Comparison of ENCODE assay signal across 21 mouse cellular contexts in genomic region chr1:186924027-186924426, GRCm38 (mm10). TPM values are rescaled to one million over a fixed set of nuclear protein-coding genes. Genes with fewer than 3 reads are reported as not detected.
DNase-seq lines count a peak whose midpoint lies in the region; ATAC-seq and TF ChIP-seq lines count a peak whose summit lies in the region.
"Had no signal": no experiment of that assay in that cellular context is flagged by ENCODE, and none has a peak within 500 bp of the region (broad histone marks: within the 10 kb centered on the region; RNA-seq: fewer than 3 reads in every experiment).

No protein-coding gene starts in this region.

- no peaks in the 10 kb centered on the region for H3K27me3 ChIP-seq in forebrain, embryonic 14.5 days (replicated peaks; ENCODE audit: control insufficient read depth, insufficient read depth, low read length)
- peaks cover 44% of the 10 kb centered on the region for H3K27me3 ChIP-seq in forebrain, embryonic 10.5 days (ENCODE audit: poor library complexity, severe bottlenecking)
- H3K27me3 ChIP-seq in hindbrain, embryonic 16.5 days (replicated peaks; ENCODE audit: control insufficient read depth, insufficient read depth, low read length): no peaks in the 10 kb centered on the region; the same call in none of the 2 replicates
- H3K27me3 ChIP-seq in hindbrain, embryonic 10.5 days (ENCODE audit: insufficient read depth, poor library complexity, severe bottlenecking): peaks cover 67% of the 10 kb centered on the region
- H3K27me3 ChIP-seq in midbrain, postnatal 0 days (ENCODE audit: insufficient read depth, low read length): 0 out of 2 replicates have a peak, but pooled peaks cover 7% of the 10 kb centered on the region
- peaks cover 10% of the 10 kb centered on the region for H3K27me3 ChIP-seq in midbrain, embryonic 16.5 days (ENCODE audit: control insufficient read depth, insufficient read depth, low read depth, low read length)
- H3K27me3 ChIP-seq: limb, embryonic 13.5 days had no signal

- no peak for TF ChIP-seq CTCF in midbrain, postnatal 0 days (IDR thresholded peaks at IDR 0.05)

- H3K27ac ChIP-seq in forebrain, embryonic 14.5 days (ENCODE audit: low read depth, low read length): no peak overlapping the region
- H3K27ac ChIP-seq in forebrain, embryonic 10.5 days: no peak overlapping the region
- no peak overlapping the region for H3K27ac ChIP-seq in hindbrain, embryonic 16.5 days (ENCODE audit: low read depth, low read length)
- H3K27ac ChIP-seq in hindbrain, embryonic 10.5 days: no peak overlapping the region
- no peak overlapping the region for H3K27ac ChIP-seq in midbrain, postnatal 0 days (ENCODE audit: low read depth, low read length)
- H3K27ac ChIP-seq in midbrain, embryonic 16.5 days (ENCODE audit: low read length): no peak overlapping the region
- H3K27ac ChIP-seq: kidney, embryonic 15.5 days; limb, embryonic 13.5 days; liver, embryonic 14.5 days; neural tube, embryonic 12.5 days had no signal

- ATAC-seq in forebrain, embryonic 14.5 days: peak; percentile 26; the same call in 1 of the 2 replicates
- no peak for ATAC-seq in hindbrain, embryonic 16.5 days
- ATAC-seq in midbrain, postnatal 0 days (ENCODE audit: low FRiP score): no peak
- no peak for ATAC-seq in midbrain, embryonic 16.5 days
- no peak for ATAC-seq in erythroid progenitor cell, adult 5-6 weeks (replicated peaks; ENCODE audit: low FRiP score, poor library complexity, severe bottlenecking)
- ATAC-seq: intestine, embryonic 16.5 days had no signal

- H3K4me3 ChIP-seq in forebrain, embryonic 14.5 days (ENCODE audit: low read depth, low read length): no peak overlapping the region
- no peak overlapping the region for H3K4me3 ChIP-seq in forebrain, embryonic 10.5 days
- H3K4me3 ChIP-seq in hindbrain, embryonic 16.5 days (ENCODE audit: low read length): no peak overlapping the region
- no peak overlapping the region for H3K4me3 ChIP-seq in hindbrain, embryonic 10.5 days
- H3K4me3 ChIP-seq in midbrain, postnatal 0 days (ENCODE audit: low read depth, low read length): no peak overlapping the region
- H3K4me3 ChIP-seq in midbrain, embryonic 16.5 days (ENCODE audit: low read depth, low read length): no peak overlapping the region
- H3K4me3 ChIP-seq: kidney, embryonic 15.5 days; limb, embryonic 13.5 days; neural tube, embryonic 12.5 days had no signal

- H3K9me3 ChIP-seq in forebrain, embryonic 14.5 days (replicated peaks; ENCODE audit: control insufficient read depth, low read length): no peaks in the 10 kb centered on the region
- no peaks in the 10 kb centered on the region for H3K9me3 ChIP-seq in forebrain, embryonic 10.5 days
- H3K9me3 ChIP-seq in hindbrain, embryonic 16.5 days (ENCODE audit: control insufficient read depth, low read length): no peaks in the 10 kb centered on the region
- H3K9me3 ChIP-seq in hindbrain, embryonic 10.5 days: no peaks in the 10 kb centered on the region
- no peaks in the 10 kb centered on the region for H3K9me3 ChIP-seq in midbrain, postnatal 0 days (ENCODE audit: low read length)
- no peaks in the 10 kb centered on the region for H3K9me3 ChIP-seq in midbrain, embryonic 16.5 days (replicated peaks; ENCODE audit: control insufficient read depth, low read length, poor library complexity, severe bottlenecking)
- H3K9me3 ChIP-seq: kidney, embryonic 15.5 days; limb, embryonic 13.5 days; neural tube, embryonic 12.5 days had no signal

- no peak overlapping the region for H3K9ac ChIP-seq in forebrain, embryonic 14.5 days (ENCODE audit: low read length)
- 0 out of 2 replicates have a peak overlapping the region, but pooled peaks have one; percentile 31 for H3K9ac ChIP-seq in hindbrain, embryonic 16.5 days (ENCODE audit: low read depth, low read length)
- H3K9ac ChIP-seq in midbrain, postnatal 0 days (replicated peaks; ENCODE audit: low read length, poor library complexity, severe bottlenecking): no peak overlapping the region
- no peak overlapping the region for H3K9ac ChIP-seq in midbrain, embryonic 16.5 days (ENCODE audit: low read depth, low read length)
- H3K9ac ChIP-seq: kidney, embryonic 15.5 days; limb, embryonic 13.5 days; liver, embryonic 14.5 days; neural tube, embryonic 12.5 days had no signal

- H3K4me2 ChIP-seq in forebrain, embryonic 14.5 days (ENCODE audit: low read length): 0 out of 2 replicates have a peak overlapping the region, but pooled peaks have one; percentile 12
- H3K4me2 ChIP-seq in hindbrain, embryonic 16.5 days (ENCODE audit: low read length): peak overlapping the region; percentile 29
- H3K4me2 ChIP-seq in midbrain, postnatal 0 days (ENCODE audit: low read depth, low read length, poor library complexity, severe bottlenecking): no peak overlapping the region
- H3K4me2 ChIP-seq in midbrain, embryonic 16.5 days (ENCODE audit: low read length): no peak overlapping the region
- H3K4me2 ChIP-seq: kidney, embryonic 15.5 days; limb, embryonic 13.5 days; neural tube, embryonic 12.5 days had no signal

- peak; percentile 83 for DNase-seq in forebrain, embryonic 14.5 days (ENCODE audit: low spot score)
- no peak for DNase-seq in forebrain, embryonic 10.5 days (ENCODE audit: extremely low spot score, low spot score)
- no peak for DNase-seq in hindbrain, embryonic 10.5 days (ENCODE audit: low spot score)
- DNase-seq in midbrain, postnatal 0 days (ENCODE audit: low spot score): peak; percentile 30
- DNase-seq in right cerebral cortex, postnatal 4 days: peak; percentile 47
- DNase-seq: gastrocnemius, postnatal 14 days; layer of hippocampus, postnatal 36 days; thymus, adult 2 months had no signal

- H3K4me1 ChIP-seq in forebrain, embryonic 14.5 days (ENCODE audit: control insufficient read depth, insufficient read depth, low read length): peaks cover 27% of the 10 kb centered on the region
- peaks cover 54% of the 10 kb centered on the region for H3K4me1 ChIP-seq in forebrain, embryonic 10.5 days
- H3K4me1 ChIP-seq in hindbrain, embryonic 16.5 days (ENCODE audit: control insufficient read depth, insufficient read depth, low read depth, low read length): peaks cover 3% of the 10 kb centered on the region; the same call in 1 of the 2 replicates
- H3K4me1 ChIP-seq in hindbrain, embryonic 10.5 days (replicated peaks): peaks cover 35% of the 10 kb centered on the region
- peaks cover 2% of the 10 kb centered on the region; the same call in 1 of the 2 replicates for H3K4me1 ChIP-seq in midbrain, postnatal 0 days (ENCODE audit: insufficient read depth, low read length)
- peaks cover 7% of the 10 kb centered on the region; the same call in 1 of the 2 replicates for H3K4me1 ChIP-seq in midbrain, embryonic 16.5 days (ENCODE audit: control insufficient read depth, insufficient read depth, low read length)

- no peaks in the 10 kb centered on the region for H3K36me3 ChIP-seq in forebrain, embryonic 14.5 days (ENCODE audit: control insufficient read depth, insufficient read depth, low read length)
- no peaks in the 10 kb centered on the region for H3K36me3 ChIP-seq in forebrain, embryonic 10.5 days (replicated peaks)
- no peaks in the 10 kb centered on the region for H3K36me3 ChIP-seq in hindbrain, embryonic 16.5 days (ENCODE audit: control insufficient read depth, insufficient read depth, low read length)
- H3K36me3 ChIP-seq in hindbrain, embryonic 10.5 days: no peaks in the 10 kb centered on the region
- H3K36me3 ChIP-seq in midbrain, postnatal 0 days (ENCODE audit: insufficient read depth, low read length): no peaks in the 10 kb centered on the region
- no peaks in the 10 kb centered on the region for H3K36me3 ChIP-seq in midbrain, embryonic 16.5 days (ENCODE audit: control insufficient read depth, insufficient read depth, low read length)
- H3K36me3 ChIP-seq: G1E; kidney, embryonic 15.5 days; limb, embryonic 13.5 days; neural tube, embryonic 12.5 days had no signal

- WGBS in forebrain, embryonic 14.5 days: 23% methylated on average over 12 of the region's 12 CpGs
- 63% methylated on average over 12 of the region's 12 CpGs for WGBS in forebrain, embryonic 10.5 days
- WGBS in hindbrain, embryonic 16.5 days: 42% methylated on average over 12 of the region's 12 CpGs
- WGBS in hindbrain, embryonic 10.5 days: 72% methylated on average over 12 of the region's 12 CpGs
- 46% methylated on average over 12 of the region's 12 CpGs for WGBS in midbrain, postnatal 0 days
- WGBS in midbrain, embryonic 16.5 days: 44% methylated on average over 12 of the region's 12 CpGs

RNA-seq across cellular contexts. Expression of gene D1Pas1, which starts 43.2 kb away (rescaled TPM):
- polyA plus RNA-seq in forebrain, embryonic 14.5 days (2014; fragmentation: Nextera tagmentation; extraction: Ambion mirVana): 0.05 and 0.11 TPM in 2 replicates
- polyA plus RNA-seq in forebrain, embryonic 10.5 days (2016; fragmentation: Nextera tagmentation; extraction: Ambion mirVana): not detected in 2 replicates
- 0.10 and 0.15 TPM in 2 replicates for polyA plus RNA-seq in hindbrain, embryonic 16.5 days (2015; fragmentation: Nextera tagmentation; extraction: Ambion mirVana)
- polyA plus RNA-seq in hindbrain, embryonic 10.5 days (2016; fragmentation: Nextera tagmentation; extraction: Ambion mirVana): 0.20 and 0.25 TPM in 2 replicates
- total RNA-seq in midbrain, postnatal 0 days (2014; rRNA removed): not detected in 2 replicates
- 0.06 and 0.13 TPM in 2 replicates for polyA plus RNA-seq in midbrain, postnatal 0 days (2015; fragmentation: Nextera tagmentation; extraction: Ambion mirVana)
- 0.10 and 0.13 TPM in 2 replicates for polyA plus RNA-seq in midbrain, embryonic 16.5 days (2015; fragmentation: Nextera tagmentation; extraction: Ambion mirVana)
- not detected in 2 replicates for total RNA-seq in erythroid progenitor cell, adult 5-6 weeks (2015; ENCODE audit: low replicate concordance)
- not detected in 2 replicates for total RNA-seq in erythroid progenitor cell, adult 5-6 weeks (2017; ENCODE audit: low replicate concordance)
- total RNA-seq: gastrocnemius, postnatal 14 days; heart, adult 8-10 months; hematopoietic stem cell, adult 5-6 weeks; layer of hippocampus, postnatal 36 days had no signal
- polyA plus RNA-seq: frontal cortex, adult 2 months; G1E; large intestine, adult 2 months; liver, embryonic 14.5 days; thymus, adult 2 months had no signal

Comparison
In these comparisons a context has a peak if more than half of its experiments do, and no peak if none do; other contexts are left out.
1. DNase-seq: peak in forebrain, embryonic 14.5 days (single experiment), midbrain, postnatal 0 days (single experiment) and right cerebral cortex, postnatal 4 days (single experiment); none in forebrain, embryonic 10.5 days (single experiment) and hindbrain, embryonic 10.5 days (single experiment).
2. H3K4me2 ChIP-seq: peak in forebrain, embryonic 14.5 days (single experiment) and hindbrain, embryonic 16.5 days (single experiment); none in midbrain, postnatal 0 days (single experiment) and midbrain, embryonic 16.5 days (single experiment).